Mouse (Mus musculus) stomach, postnatal 0 days (tissue): ENCODE measurements at regions not wholly inside any gene's neighbourhood (a gene's known extent, or its start where the extent isn't known, plus 50 kb on each side); places are given as distances from the start of the nearest gene placed in this dataset.

Experiments
- ATAC-seq: fragments of 200-750 bp; cut with Nextera tagmentation; 2 replicates; pipeline ENCODE4 v1.8.0; 2017; ENCODE audit not compliant: low FRiP score, low TSS enrichment
- DNase-seq: peaks from one replicate; pipeline ENCODE4 v3.0.0-alpha.2; 2016; ENCODE audit warnings: low spot score
- H3K27ac ChIP-seq: fragments of 300-500 bp; sonication (generic); replicated peaks from 2 replicates; pipeline ENCODE4 v1.5.1; 2014; ENCODE audit warnings: mild to moderate bottlenecking, control low read depth
- H3K27me3 ChIP-seq: fragments of 300-500 bp; sonication (generic); 2 replicates; pipeline ENCODE4 v1.6.1; 2014; ENCODE audit warnings: low read length; ENCODE audit not compliant: control insufficient read depth, insufficient read depth
- H3K36me3 ChIP-seq: fragments of 300-500 bp; sonication (generic); 2 replicates; pipeline ENCODE4 v1.6.1; 2014; ENCODE audit warnings: low read length, mixed read lengths; ENCODE audit not compliant: control insufficient read depth, insufficient read depth
- H3K4me1 ChIP-seq: fragments of 300-500 bp; sonication (generic); replicated peaks from 2 replicates; pipeline ENCODE4 v1.6.1; 2014; ENCODE audit warnings: antibody characterized with exemption; ENCODE audit not compliant: control insufficient read depth, insufficient read depth
- H3K4me2 ChIP-seq: fragments of 300-500 bp; sonication (generic); replicated peaks from 2 replicates; pipeline ENCODE4 v1.6.1; 2014; ENCODE audit warnings: low read depth, mild to moderate bottlenecking, control low read depth, moderate library complexity
- H3K4me3 ChIP-seq: fragments of 300-500 bp; sonication (generic); 2 replicates; pipeline ENCODE4 v1.5.1; 2014; ENCODE audit warnings: low read depth, low read length, control low read depth
- H3K9ac ChIP-seq: fragments of 300-500 bp; sonication (generic); 2 replicates; pipeline ENCODE4 v1.6.1; 2014; ENCODE audit warnings: mild to moderate bottlenecking, low read length, control low read depth, mixed read lengths
- H3K9me3 ChIP-seq: fragments of 300-500 bp; sonication (generic); 2 replicates; pipeline ENCODE4 v1.6.1; 2016; ENCODE audit warnings: low read length; ENCODE audit not compliant: control insufficient read depth
- CTCF ChIP-seq: IDR thresholded peaks from 2 replicates; pipeline ENCODE4 v1.5.1; 2016; ENCODE audit warnings: antibody characterized with exemption, low read depth, mild to moderate bottlenecking, moderate library complexity
- EP300 ChIP-seq: optimal IDR thresholded peaks from 2 replicates; pipeline ENCODE3; 2016; ENCODE audit warnings: antibody characterized with exemption
- WGBS: fragments of 180-500 bp; shearing (Covaris S2); extraction: QIAGEN DNeasy Blood & Tissue Kit; methylation state at CpG from one replicate; pipeline ENCODE4 v1.1.7; 2014; 5-methylcytosine and 5-hydroxymethylcytosine counted together

DNA sequence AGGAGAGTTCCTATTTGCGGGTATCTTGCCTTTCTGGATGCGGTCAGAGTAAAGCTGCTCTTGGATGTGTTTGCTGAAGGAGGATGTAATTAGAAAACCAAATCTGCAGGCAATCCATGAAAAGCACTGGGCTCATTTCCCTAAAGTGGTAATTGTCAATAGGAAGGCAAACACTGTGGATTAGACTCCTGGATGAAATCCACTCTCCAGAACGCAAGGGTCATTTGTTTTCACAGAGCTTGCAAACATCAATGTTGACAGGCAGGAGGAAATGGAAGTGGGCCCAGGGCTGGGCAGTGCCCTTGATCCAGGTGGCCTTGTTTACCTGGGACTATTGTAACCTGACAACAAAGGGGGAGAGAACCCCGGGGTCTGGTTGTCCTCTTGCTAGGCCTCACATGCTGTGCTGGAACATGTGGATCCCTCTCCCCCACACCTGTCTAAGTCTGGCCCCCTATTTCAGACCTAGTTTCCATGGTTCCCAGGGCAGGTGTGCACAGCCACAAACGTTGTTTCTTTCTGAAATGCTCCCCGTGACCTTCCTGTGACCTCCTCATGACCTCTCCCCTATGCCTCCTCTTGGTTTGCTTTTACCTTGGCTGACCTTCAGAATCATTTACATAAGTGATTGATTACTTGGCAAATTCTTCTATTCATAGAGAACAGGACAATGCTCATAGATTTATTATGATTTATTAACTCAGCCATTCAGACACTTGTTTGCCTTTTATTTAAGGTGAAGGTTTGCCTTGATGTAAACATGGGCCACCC, 197.9 kb upstream of the Cops8 start:
- H3K4me2 ChIP-seq: no peak overlapping the region
- no peak overlapping the region for H3K27ac ChIP-seq
- H3K4me3 ChIP-seq: no peak overlapping the region
- no peaks in the 10 kb centered on the region for H3K4me1 ChIP-seq
- H3K36me3 ChIP-seq: no peaks in the 10 kb centered on the region
- TF ChIP-seq EP300 (no peak), CTCF (no peak)
- H3K9ac ChIP-seq: no peak overlapping the region
- 33% methylated on average over 6 of the region's 6 CpGs for WGBS
- no peaks in the 10 kb centered on the region for H3K9me3 ChIP-seq
- no peaks in the 10 kb centered on the region for H3K27me3 ChIP-seq
- DNase-seq (no peak), ATAC-seq (peak; percentile 45; the same call in 1 of the 2 replicates)

DNA sequence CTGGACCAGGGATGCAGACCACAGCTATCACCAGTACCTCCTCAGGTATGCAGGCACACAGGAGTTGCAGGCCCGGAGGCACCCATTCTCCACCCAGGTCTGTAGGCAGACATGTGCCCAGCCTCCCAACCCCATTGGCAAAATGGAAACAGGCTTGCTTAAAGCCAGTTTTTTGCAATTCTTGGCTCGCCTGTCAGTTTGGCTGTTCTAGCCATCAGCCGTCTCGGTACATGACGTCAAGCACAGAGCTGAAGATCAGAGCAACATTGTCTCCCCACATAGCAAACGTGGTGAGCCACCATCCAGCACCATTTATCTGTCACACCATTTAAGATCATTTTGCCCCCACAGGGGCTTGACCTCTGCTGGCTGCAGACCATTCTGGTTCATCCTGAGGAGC, 196.1 kb upstream of the Cops8 start:
- ATAC-seq: no peak
- TF ChIP-seq CTCF (no peak), EP300 (no peak)
- WGBS: 93% methylated on average over 6 of the region's 6 CpGs
- Histone ChIP-seq H3K4me2 (no peak overlapping the region), H3K4me3 (no peak overlapping the region), H3K9me3 (no peaks in the 10 kb centered on the region), H3K27ac (no peak overlapping the region), H3K36me3 (no peaks in the 10 kb centered on the region), H3K4me1 (no peaks in the 10 kb centered on the region), H3K27me3 (no peaks in the 10 kb centered on the region), H3K9ac (no peak overlapping the region)
- no peak for DNase-seq

DNA sequence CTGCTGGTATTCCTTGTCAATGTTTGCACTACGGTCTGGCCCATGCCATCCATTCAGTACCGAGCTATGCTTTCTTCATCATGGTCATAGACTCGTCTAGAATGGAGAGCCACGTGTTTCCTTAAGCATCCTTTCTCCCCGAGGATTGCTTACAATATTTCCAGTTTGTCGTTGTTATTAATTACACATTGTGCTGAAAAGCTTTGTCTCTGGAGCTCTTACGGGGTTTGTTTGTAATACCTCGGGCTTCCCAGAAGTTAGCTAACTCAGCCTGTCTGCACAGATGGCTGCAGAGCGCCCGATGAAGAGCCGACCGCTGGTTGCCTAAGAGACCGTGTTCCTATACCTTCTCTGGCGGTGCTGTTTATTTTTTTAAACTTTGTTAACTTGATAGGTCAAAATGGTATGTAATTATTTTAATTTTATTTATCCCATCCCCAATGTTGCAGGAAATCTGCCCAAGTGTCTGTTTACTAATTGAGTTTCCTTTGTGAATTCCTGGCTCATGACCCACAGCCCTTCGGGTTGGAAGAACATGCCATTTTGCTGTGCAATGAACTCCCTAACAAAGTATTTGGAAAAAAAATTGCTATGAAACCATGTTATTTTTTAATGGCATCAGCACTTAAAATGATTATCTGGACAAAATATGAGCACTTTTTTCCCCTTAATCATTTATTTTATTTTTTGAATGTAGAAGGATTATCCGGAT, 194.1 kb upstream of the Cops8 start:
- no peak overlapping the region for H3K9ac ChIP-seq
- H3K4me1 ChIP-seq: no peaks in the 10 kb centered on the region
- H3K27ac ChIP-seq: no peak overlapping the region
- no peaks in the 10 kb centered on the region for H3K9me3 ChIP-seq
- H3K27me3 ChIP-seq: no peaks in the 10 kb centered on the region
- TF ChIP-seq CTCF (no peak), EP300 (no peak)
- no peak overlapping the region for H3K4me3 ChIP-seq
- 29% methylated on average over 16 of the region's 16 CpGs for WGBS
- no peak overlapping the region for H3K4me2 ChIP-seq
- no peaks in the 10 kb centered on the region for H3K36me3 ChIP-seq
- ATAC-seq (no peak), DNase-seq (no peak)

DNA sequence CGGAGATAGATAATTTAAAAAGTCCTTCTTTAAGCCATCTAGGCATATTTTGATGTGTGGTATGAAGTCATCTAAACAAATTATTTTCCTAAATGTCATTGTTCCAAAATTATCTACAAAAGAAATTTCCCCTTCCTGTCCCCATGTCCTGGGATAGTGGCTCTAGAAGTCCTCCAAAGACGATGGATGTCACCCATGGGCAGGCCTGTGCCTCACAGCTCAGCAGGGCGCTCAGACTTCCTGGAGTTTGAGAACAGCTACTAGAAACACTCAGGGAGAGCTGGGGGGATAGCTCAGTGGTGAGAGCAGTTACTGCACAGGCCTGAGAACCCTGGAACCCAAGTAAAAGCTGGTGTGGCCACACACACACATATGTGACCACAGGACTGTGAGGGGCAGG, 193.5 kb upstream of the Cops8 start:
- Histone ChIP-seq H3K27me3 (no peaks in the 10 kb centered on the region), H3K9ac (no peak overlapping the region), H3K36me3 (no peaks in the 10 kb centered on the region), H3K4me2 (no peak overlapping the region), H3K27ac (no peak overlapping the region), H3K9me3 (no peaks in the 10 kb centered on the region), H3K4me1 (no peaks in the 10 kb centered on the region), H3K4me3 (no peak overlapping the region)
- DNase-seq (no peak), ATAC-seq (no peak)
- TF ChIP-seq EP300: no peak
- no peak for TF ChIP-seq CTCF
- 69% methylated on average over 3 of the region's 3 CpGs for WGBS

DNA sequence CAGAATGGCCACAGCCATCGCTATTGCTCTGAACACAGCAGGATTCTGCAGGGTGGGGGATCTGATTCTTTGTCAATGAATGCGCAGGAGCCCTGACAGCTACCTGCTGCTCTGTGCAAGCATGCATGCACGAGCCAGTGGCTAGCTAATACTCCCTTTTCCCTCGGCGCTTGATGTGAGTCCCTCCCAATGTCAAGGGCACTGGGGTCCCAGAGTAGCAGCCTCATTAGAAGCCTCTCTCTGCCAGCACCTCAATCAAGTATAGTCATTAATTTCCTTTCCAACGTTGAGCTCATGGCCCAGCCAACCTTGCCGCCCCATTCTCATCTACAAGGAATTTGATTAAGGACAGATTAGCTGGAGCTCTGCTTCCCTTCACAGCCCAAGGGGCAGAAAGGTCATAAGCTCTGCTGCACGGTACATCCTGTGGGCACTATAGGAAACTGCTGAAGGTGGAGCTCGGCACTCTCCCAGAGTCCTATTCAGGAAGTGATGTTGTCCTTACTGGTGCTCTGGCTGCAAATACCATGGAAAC, 190.2 kb upstream of the Cops8 start:
- Histone ChIP-seq H3K9ac (no peak overlapping the region), H3K4me1 (no peaks in the 10 kb centered on the region), H3K27me3 (no peaks in the 10 kb centered on the region), H3K27ac (no peak overlapping the region), H3K36me3 (no peaks in the 10 kb centered on the region), H3K4me3 (no peak overlapping the region), H3K4me2 (no peak overlapping the region), H3K9me3 (no peaks in the 10 kb centered on the region)
- ATAC-seq (no peak), DNase-seq (no peak)
- 58% methylated on average over 9 of the region's 9 CpGs for WGBS
- TF ChIP-seq EP300: no peak
- TF ChIP-seq CTCF: no peak

GRCm38 (mm10) chr1:90414751-90415150, 188.0 kb upstream of the Cops8 start:
- Histone ChIP-seq H3K36me3 (no peaks in the 10 kb centered on the region), H3K9me3 (no peaks in the 10 kb centered on the region), H3K9ac (no peak overlapping the region), H3K27me3 (no peaks in the 10 kb centered on the region), H3K4me1 (no peaks in the 10 kb centered on the region), H3K4me2 (no peak overlapping the region), H3K27ac (no peak overlapping the region), H3K4me3 (no peak overlapping the region)
- ATAC-seq: no peak
- whole genome bisulfite sequencing: 91% methylated on average over 4 of the region's 4 CpGs
- no peak for DNase-seq
- TF ChIP-seq CTCF: no peak
- TF ChIP-seq EP300: no peak
